Mouse (Mus musculus): ENCODE data around the gene Pfkfb3.

The Pfkfb3 gene

GRCm38 (mm10) chr2:11433353-11433752, 120.5 kb downstream of the Pfkfb3 start:
- no peak for DNase-seq (ENCODE audit: low read depth in 1 of 2, low spot score in 2 of 2)

DNA sequence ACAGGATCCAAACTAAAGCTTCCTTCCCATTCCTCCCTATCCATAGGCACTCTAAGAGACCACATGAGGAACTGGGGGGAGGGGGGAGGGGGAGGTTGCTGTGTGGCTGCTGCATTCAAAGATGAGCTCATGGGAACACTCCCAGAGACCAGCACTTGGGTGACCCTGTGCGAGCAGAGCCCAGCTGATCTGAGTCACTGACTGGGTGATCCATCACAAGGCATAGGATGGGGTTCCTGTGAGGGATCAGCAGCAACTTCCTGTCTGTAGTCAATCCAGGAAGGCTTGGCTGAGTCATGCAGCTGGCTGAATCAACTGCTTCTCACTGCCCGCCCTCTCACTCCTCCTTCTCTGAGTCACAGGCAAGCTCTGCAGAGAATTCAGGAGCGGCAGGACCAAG, 124.3 kb downstream of the Pfkfb3 start:
- DNase-seq (ENCODE audit: low read depth in 1 of 2, low spot score in 2 of 2): peak; percentile 70 to 82

- no peak for DNase-seq (ENCODE audit: low read depth in 1 of 2, low spot score in 2 of 2)
Observed at GRCm38 (mm10) chr2:11428621-11429020, 125.3 kb downstream of the Pfkfb3 start.

GRCm38 (mm10) chr2:11427596-11427995, 126.3 kb downstream of the Pfkfb3 start:
- DNase-seq (ENCODE audit: low read depth in 1 of 2, low spot score in 2 of 2): no peak

DNA sequence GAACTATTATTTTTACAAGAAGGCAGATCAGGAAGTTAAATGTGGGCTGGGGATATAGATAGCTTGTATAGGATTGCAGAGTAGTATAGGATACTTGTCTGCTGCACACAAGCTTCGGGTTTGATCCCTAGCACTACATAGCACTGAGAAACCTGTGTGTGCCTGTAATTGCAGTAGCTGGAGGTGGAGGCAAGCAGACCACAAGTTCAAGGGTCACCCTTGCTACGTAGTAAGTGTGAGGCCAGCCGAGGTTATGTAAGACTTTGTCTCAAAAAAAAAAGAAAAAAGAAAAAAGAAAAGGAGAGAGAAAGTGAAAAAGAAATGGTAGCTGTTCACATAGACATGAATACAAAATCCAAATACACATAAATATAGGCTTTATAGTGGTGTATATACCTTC, 127.5 kb downstream of the Pfkfb3 start:
- no peak for DNase-seq (ENCODE audit: low read depth in 1 of 2, low spot score in 2 of 2)

- DNase-seq (ENCODE audit: low read depth in 1 of 2, low spot score in 2 of 2): no peak
Observed at GRCm38 (mm10) chr2:11425421-11426131, 128.3 kb downstream of the Pfkfb3 start.

GRCm38 (mm10) chr2:11424252-11424651, 129.6 kb downstream of the Pfkfb3 start:
- no peak for DNase-seq (ENCODE audit: low read depth in 1 of 2, low spot score in 2 of 2)

GRCm38 (mm10) chr2:11423421-11423820, 130.5 kb downstream of the Pfkfb3 start:
- no peak for DNase-seq (ENCODE audit: low read depth in 1 of 2, low spot score in 2 of 2)

DNA sequence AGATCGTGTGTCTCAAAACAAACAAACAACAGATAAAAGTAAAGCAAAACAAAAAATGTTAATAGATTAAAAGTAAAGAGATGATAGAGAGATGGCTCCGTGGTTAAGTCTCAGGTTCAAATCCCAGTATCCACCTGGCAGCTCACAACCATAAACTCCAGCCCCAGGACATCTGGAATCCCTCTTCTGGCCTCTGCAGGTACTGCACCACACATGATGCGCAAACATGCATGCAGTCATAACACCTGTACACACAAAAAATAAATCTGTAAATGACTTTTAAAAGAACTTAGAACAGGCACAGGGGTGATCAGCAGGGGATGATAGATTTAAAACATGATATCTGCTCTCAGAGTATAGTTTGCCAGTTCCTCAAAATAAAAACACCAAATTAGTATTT, 131.5 kb downstream of the Pfkfb3 start:
- no peak for DNase-seq (ENCODE audit: low read depth in 1 of 2, low spot score in 2 of 2)
